Mouse (Mus musculus) hindbrain, embryonic 16.5 days (tissue): ENCODE measurements at regions not wholly inside any gene's neighbourhood (a gene's known extent, or its start where the extent isn't known, plus 50 kb on each side); places are given as distances from the start of the nearest gene placed in this dataset.
A peak's percentile ranks its signal among the peaks of the same experiment; 100 is the strongest.

Experiments used
- ATAC-seq: fragments of 200-750 bp; cut with Nextera tagmentation; 2 replicates; pipeline ENCODE4 v1.8.0; 2017; ENCODE audit warnings: moderate TSS enrichment, moderate library complexity
- H3K27ac ChIP-seq: fragments of 300-500 bp; sonication (generic); 2 replicates; pipeline ENCODE4 v1.5.1; 2014; ENCODE audit warnings: low read depth, mild to moderate bottlenecking, control low read depth, low read length, moderate library complexity
- H3K27me3 ChIP-seq: fragments of 300-500 bp; sonication (generic); replicated peaks from 2 replicates; pipeline ENCODE4 v1.6.1; 2014; ENCODE audit warnings: low read length; ENCODE audit not compliant: control insufficient read depth, insufficient read depth
- H3K36me3 ChIP-seq: fragments of 300-500 bp; sonication (generic); 2 replicates; pipeline ENCODE4 v1.6.1; 2014; ENCODE audit warnings: mild to moderate bottlenecking, low read length, moderate library complexity, mixed read lengths; ENCODE audit not compliant: control insufficient read depth, insufficient read depth
- H3K4me1 ChIP-seq: fragments of 300-500 bp; sonication (generic); 2 replicates; pipeline ENCODE4 v1.6.1; 2014; ENCODE audit warnings: low read depth, low read length; ENCODE audit not compliant: control insufficient read depth, insufficient read depth
- H3K4me2 ChIP-seq: fragments of 300-500 bp; sonication (generic); 2 replicates; pipeline ENCODE4 v1.6.1; 2014; ENCODE audit warnings: mild to moderate bottlenecking, low read length, control low read depth, moderate library complexity
- H3K4me3 ChIP-seq: fragments of 300-500 bp; sonication (generic); 2 replicates; pipeline ENCODE4 v1.5.1; 2014; ENCODE audit warnings: mild to moderate bottlenecking, low read length, control low read depth, moderate library complexity
- H3K9ac ChIP-seq: fragments of 300-500 bp; sonication (generic); 2 replicates; pipeline ENCODE4 v1.6.1; 2014; ENCODE audit warnings: low read depth, mild to moderate bottlenecking, control low read depth, low read length, moderate library complexity
- H3K9me3 ChIP-seq: fragments of 300-500 bp; sonication (generic); 2 replicates; pipeline ENCODE4 v1.6.1; 2014; ENCODE audit warnings: mild to moderate bottlenecking, low read length, moderate library complexity; ENCODE audit not compliant: control insufficient read depth
- WGBS: fragments of 180-500 bp; shearing (Covaris S2); extraction: QIAGEN DNeasy Blood & Tissue Kit; methylation state at CpG from one replicate; pipeline ENCODE4 v1.1.7; 2014; 5-methylcytosine and 5-hydroxymethylcytosine counted together

GRCm38 (mm10) chr12:95424739-95425138 is 267.3 kb upstream of the Flrt2 start:
- H3K27me3 ChIP-seq, result no peaks in the 10 kb centered on the region
- no peak overlapping the region for H3K4me2 ChIP-seq
- no peak overlapping the region for H3K27ac ChIP-seq
- H3K9me3 ChIP-seq, result no peaks in the 10 kb centered on the region
- H3K4me1 ChIP-seq, result no peaks in the 10 kb centered on the region
- no peak overlapping the region for H3K4me3 ChIP-seq
- no peaks in the 10 kb centered on the region for H3K36me3 ChIP-seq
- H3K9ac ChIP-seq, result no peak overlapping the region
- 88% methylated on average over 2 of the region's 2 CpGs for WGBS
- ATAC-seq, result no peak

- no peaks in the 10 kb centered on the region for H3K27me3 ChIP-seq
- H3K4me2 ChIP-seq, result no peak overlapping the region
- 75% methylated on average over 2 of the region's 2 CpGs for WGBS
- H3K36me3 ChIP-seq, result no peaks in the 10 kb centered on the region
- H3K4me3 ChIP-seq, result no peak overlapping the region
- ATAC-seq, result no peak
- no peak overlapping the region for H3K9ac ChIP-seq
- no peaks in the 10 kb centered on the region for H3K9me3 ChIP-seq
- H3K4me1 ChIP-seq, result no peaks in the 10 kb centered on the region
- H3K27ac ChIP-seq, result no peak overlapping the region
Observed at GRCm38 (mm10) chr12:95437226-95437625, 254.8 kb upstream of the Flrt2 start.

- no peak for ATAC-seq
- WGBS, result 95% methylated on average over 4 of the region's 4 CpGs
- H3K36me3 ChIP-seq, result no peaks in the 10 kb centered on the region
Observed at GRCm38 (mm10) chr12:95457480-95457879, 234.5 kb upstream of the Flrt2 start.

GRCm38 (mm10) chr12:95466502-95467490 is 225.2 kb upstream of the Flrt2 start:
- no peaks in the 10 kb centered on the region for H3K36me3 ChIP-seq
- ATAC-seq, result peak; percentile 27; the same call in 1 of the 2 replicates
- H3K4me2 ChIP-seq, result 0 out of 2 replicates have a peak overlapping the region, but pooled peaks have one; percentile 15
- no peaks in the 10 kb centered on the region for H3K9me3 ChIP-seq
- no peaks in the 10 kb centered on the region for H3K27me3 ChIP-seq
- WGBS, result 51% methylated on average over 12 of the region's 12 CpGs
- H3K9ac ChIP-seq, result no peak overlapping the region
- no peak overlapping the region for H3K27ac ChIP-seq
- no peaks in the 10 kb centered on the region for H3K4me1 ChIP-seq
- no peak overlapping the region for H3K4me3 ChIP-seq

More at GRCm38 (mm10) chr12:95457480-95457879, 234.5 kb upstream of the Flrt2 start:
- no peak overlapping the region for H3K9ac ChIP-seq
- no peak overlapping the region for H3K4me3 ChIP-seq
- no peaks in the 10 kb centered on the region for H3K4me1 ChIP-seq
- H3K4me2 ChIP-seq, result no peak overlapping the region
- H3K27ac ChIP-seq, result no peak overlapping the region
- no peaks in the 10 kb centered on the region for H3K9me3 ChIP-seq
- no peaks in the 10 kb centered on the region for H3K27me3 ChIP-seq

- Histone ChIP-seq H3K36me3 (no peaks in the 10 kb centered on the region), H3K4me2 (no peak overlapping the region), H3K9me3 (no peaks in the 10 kb centered on the region), H3K27me3 (no peaks in the 10 kb centered on the region), H3K27ac (no peak overlapping the region), H3K4me3 (no peak overlapping the region), H3K4me1 (no peaks in the 10 kb centered on the region), H3K9ac (no peak overlapping the region)
- ATAC-seq, result no peak
- WGBS, result 68% methylated on average over 6 of the region's 6 CpGs
Observed at GRCm38 (mm10) chr12:95469897-95470296, 222.1 kb upstream of the Flrt2 start.

- Histone ChIP-seq H3K27ac (no peak overlapping the region), H3K4me2 (no peak overlapping the region), H3K4me1 (no peaks in the 10 kb centered on the region), H3K27me3 (no peaks in the 10 kb centered on the region), H3K36me3 (no peaks in the 10 kb centered on the region), H3K9ac (no peak overlapping the region), H3K4me3 (no peak overlapping the region), H3K9me3 (no peaks in the 10 kb centered on the region)
- ATAC-seq, result no peak
Observed at GRCm38 (mm10) chr12:95486502-95486901, 205.5 kb upstream of the Flrt2 start.

GRCm38 (mm10) chr12:95488371-95488770 is 203.7 kb upstream of the Flrt2 start:
- H3K4me1 ChIP-seq, result no peaks in the 10 kb centered on the region
- no peaks in the 10 kb centered on the region for H3K9me3 ChIP-seq
- no peak overlapping the region for H3K9ac ChIP-seq
- H3K36me3 ChIP-seq, result no peaks in the 10 kb centered on the region
- WGBS, result 72% methylated on average over 3 of the region's 3 CpGs
- no peak overlapping the region for H3K4me3 ChIP-seq
- no peak for ATAC-seq
- H3K27ac ChIP-seq, result no peak overlapping the region
- H3K27me3 ChIP-seq, result no peaks in the 10 kb centered on the region
- H3K4me2 ChIP-seq, result no peak overlapping the region

- no peak overlapping the region for H3K9ac ChIP-seq
- H3K4me3 ChIP-seq, result no peak overlapping the region
- H3K27me3 ChIP-seq, result no peaks in the 10 kb centered on the region
- 90% methylated on average over 2 of the region's 2 CpGs for WGBS
- H3K36me3 ChIP-seq, result no peaks in the 10 kb centered on the region
- no peak overlapping the region for H3K27ac ChIP-seq
- no peak overlapping the region for H3K4me2 ChIP-seq
- no peak for ATAC-seq
- H3K4me1 ChIP-seq, result no peaks in the 10 kb centered on the region
- H3K9me3 ChIP-seq, result no peaks in the 10 kb centered on the region
Observed at GRCm38 (mm10) chr12:95489374-95489773, 202.7 kb upstream of the Flrt2 start.

GRCm38 (mm10) chr12:95489848-95490247 is 202.2 kb upstream of the Flrt2 start:
- H3K36me3 ChIP-seq, result no peaks in the 10 kb centered on the region
- H3K4me1 ChIP-seq, result no peaks in the 10 kb centered on the region
- no peak overlapping the region for H3K4me2 ChIP-seq
- H3K27ac ChIP-seq, result no peak overlapping the region
- no peaks in the 10 kb centered on the region for H3K9me3 ChIP-seq
- no peak overlapping the region for H3K4me3 ChIP-seq
- no peak for ATAC-seq
- 82% methylated on average over 2 of the region's 2 CpGs for WGBS
- H3K9ac ChIP-seq, result no peak overlapping the region
- H3K27me3 ChIP-seq, result no peaks in the 10 kb centered on the region
